Mouse (Mus musculus) ovary, postnatal 36 days (tissue): ENCODE results near the gene Pkmyt1.

ENCODE experiments used
- DNase-seq: peaks from one replicate; pipeline ENCODE4 v3.0.0; 2022; ENCODE audit warnings: low spot score, mixed read lengths

Gene Pkmyt1

DNA sequence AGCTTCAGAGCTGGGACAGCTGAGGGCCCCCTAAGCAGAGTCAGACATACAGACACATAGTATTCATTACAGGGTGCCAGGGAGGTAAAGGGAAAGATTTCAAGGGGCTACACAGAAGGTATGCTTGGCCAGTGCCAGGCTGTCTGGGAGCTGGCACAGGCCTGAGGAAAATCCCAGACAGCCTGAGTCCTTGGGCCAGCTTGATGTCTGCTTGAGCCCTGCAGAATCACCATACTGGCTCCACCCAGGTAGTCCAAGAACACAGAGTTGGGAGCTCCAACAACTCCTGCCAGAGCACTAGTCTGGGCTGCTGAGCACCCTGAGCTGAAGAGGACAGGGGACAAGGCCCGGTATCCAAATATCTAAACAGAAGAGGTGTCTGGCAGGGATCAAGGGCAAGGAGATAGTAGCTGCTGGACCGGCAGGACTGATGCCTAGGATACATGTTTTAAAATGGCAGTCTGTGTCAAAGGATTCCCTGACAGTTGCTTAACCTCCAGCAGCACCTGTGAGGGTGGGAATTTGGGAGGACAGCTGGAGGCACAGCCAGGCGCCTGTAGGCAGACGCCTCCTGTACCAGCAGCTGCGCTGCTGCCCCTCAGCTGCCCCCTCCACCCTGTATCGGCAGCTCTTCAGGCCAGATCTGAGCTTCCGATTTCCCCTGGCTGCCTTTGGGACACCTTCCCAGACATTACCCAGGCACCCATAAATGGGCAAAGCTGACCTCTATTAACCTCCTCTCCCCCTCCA, 3.6 kb upstream of the Pkmyt1 start, which contains the start of gene 1520401A03Rik:
Gene 1520401A03Rik (minus strand): TSS at position 408 of the 750 bp plus-strand sequence.
- DNase-seq = no peak

DNA sequence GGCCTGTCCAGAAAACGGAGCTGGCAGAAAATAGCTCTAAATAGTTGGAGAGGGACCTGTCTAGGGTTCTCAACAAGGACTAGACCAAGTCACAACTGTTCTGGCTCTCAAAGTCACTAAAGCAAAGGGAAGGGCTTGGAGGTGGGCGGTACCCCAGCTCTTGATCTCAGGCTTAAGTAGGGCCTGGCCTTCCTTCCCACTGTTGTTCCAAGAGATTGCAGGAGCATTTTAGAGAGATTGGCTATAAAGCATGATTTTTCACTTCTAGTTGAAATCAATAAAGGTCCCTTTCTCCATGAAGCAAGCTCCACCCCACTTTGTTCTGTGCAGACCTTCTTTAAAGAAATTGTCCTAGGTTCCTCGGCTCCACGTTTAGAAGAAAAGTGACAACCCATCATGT, 659 bp upstream of the Pkmyt1 start:
- DNase-seq = no peak

DNA sequence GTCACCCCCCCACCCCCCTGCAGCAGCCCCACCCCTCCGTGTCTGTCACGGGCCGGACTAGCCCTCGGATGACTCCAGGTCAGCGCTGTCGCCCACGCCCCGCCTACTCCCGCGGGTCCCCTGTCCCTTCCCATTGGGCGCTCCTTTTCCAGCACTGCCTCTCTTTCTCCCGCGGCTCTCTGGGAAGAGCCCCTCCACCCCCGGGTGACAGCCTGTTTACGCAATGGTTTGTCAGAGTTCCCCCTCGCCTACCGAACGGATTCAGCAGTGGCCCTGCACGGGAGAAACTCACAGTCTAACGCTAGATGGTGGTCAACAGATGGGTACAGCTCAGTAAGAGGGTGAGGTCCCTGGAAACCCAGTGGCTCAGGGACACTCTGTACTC, 614 bp downstream of the Pkmyt1 start:
- peak; percentile 74 for DNase-seq

DNA sequence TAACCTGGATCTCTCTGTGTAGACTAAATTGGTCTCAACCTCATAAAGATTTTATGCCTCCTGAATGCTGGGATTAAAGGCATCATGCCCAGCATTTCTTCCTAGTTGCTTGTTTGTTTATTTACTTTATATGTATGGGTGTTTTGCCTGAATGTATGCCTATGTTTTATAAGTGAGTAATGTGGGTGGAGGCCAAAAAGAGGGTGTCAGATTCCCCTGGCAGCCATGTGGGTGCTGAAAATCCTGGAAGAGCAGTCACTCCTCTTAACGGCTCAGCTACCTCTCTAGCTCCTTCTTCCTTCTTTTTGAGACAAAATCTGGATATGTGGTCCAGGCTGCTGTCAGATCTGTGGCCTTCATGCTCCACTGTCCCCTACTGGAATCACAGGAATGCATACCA, 4.3 kb downstream of the Pkmyt1 start:
- no peak for DNase-seq

DNA sequence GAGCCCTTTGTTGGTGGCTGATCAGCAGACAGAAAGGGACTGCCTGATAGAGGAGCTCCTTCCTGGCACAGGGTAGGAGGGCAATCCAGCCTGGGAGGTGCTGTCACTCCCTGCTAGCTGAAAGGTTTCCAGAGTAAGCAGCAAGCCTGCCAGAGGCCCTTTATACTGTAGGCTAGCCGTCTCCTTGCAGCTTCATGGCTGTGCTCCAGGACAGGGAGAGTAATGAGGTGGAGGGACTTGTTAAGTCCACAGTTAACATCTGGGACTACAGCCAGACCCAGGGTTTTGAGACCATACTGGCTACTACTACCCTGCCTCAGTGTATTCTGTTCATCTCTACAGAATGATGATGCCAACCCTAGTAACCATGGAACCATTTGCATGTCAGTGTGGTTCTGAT, 8.2 kb downstream of the Pkmyt1 start:
- no peak for DNase-seq

DNA sequence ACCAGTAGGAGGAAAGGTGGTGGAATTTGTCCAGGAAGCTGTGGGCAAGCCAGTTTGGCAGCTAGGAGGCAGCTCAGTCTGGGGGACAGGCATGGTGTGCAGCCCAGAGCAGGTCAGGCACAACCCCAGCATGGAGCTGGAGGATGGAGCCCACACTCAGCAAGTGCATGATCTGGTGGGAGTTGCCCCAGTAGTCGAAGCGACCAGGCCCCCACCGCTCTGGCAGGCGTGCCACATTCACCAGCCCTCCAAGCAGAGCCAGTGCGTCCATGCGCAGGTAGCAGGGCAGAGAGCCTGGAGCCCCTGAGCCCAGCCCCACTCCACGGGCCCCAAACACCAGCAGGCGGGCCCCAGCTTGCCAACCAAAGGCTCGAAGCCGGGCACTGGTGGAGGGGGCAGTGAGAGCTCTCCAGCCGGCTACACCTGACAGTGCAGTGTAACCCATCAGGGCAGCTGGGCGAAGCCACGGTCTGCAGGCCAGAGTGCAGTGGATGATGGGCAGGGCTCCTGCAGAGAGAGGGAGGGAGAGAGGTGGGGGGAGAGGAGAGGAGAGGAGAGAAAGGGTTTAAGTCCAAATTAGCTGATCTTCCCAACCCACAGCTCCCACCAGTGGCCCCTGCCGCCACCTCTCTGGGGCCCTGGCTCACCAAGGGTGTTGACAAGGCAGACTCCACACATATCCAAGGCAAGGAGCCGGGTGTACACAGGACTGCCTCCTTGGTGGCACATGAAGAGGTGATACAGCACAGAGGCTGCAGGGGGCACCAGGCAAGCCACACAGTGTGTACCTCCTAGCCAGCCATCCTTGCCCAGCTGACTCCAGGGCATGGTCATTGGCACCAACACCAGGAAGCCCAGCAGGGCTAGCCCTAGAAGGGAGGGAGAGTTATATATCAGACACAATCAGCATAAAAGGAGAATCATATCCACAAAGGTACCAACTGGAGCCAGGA, 11.6 kb downstream of the Pkmyt1 start:
- peak; percentile 30 for DNase-seq

DNA sequence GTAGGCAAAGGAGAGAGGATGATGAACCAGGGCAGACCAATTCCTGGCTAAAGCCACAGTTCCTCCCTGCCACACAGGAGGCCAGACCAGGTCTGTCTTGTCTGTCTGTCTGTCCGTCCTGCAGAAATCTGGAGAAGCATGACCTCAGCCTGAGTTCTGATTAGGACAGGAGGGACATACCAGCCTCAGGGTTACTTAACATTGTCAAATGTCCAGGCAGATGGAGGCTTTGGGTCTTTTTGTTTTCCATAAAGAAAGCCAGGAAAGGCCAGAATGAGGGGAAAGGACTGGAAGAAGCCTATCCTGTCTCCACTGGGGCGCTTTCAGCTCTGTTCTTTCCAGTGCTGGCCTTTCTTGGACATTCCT, 12.7 kb downstream of the Pkmyt1 start:
- DNase-seq = no peak

DNA sequence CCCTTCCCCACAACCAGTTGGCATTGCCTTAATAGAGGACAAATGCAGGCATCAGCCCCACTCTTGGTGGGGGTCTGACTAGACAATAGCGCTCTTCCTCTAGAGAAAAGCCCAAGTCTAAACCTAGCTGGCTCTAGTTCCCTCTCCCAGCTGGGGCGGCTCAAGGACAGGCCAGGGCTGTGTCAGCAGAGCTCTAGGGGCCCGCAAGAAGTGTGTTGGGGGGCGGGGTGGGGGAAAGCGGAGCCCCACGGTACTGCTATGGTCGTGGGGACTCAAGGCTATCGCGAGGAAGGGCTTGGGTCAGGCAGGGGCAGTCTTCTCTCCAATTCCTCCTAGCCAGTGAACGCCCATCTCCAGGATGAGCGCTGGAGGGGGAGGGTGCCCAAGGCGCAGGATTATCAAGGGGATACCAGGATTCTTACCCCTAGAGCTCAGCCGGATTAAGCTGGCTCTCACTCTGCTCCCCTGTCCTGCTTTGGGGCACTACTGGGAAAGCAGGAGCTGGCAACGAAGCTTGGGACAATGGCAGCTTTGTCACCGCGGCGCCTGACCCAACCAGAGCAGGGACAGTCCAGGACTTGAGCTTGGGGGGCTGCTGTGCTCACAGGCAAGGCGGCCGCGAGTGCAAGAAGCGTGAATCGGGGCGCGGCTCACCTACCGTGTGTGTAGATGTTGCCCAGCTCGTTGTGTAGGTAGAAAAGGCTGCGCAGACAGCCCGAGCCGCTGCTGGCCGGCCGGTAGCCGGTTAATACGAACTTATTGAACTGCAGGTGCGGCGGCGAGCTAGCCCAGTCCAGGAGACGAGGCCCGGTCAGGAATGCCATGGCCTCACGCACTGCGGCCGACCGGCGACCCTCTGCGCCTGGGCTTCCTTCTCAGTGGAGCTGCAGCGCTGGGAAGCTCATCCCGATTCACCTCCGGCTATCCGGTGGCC, 13.3 kb downstream of the Pkmyt1 start:
- no peak for DNase-seq

DNA sequence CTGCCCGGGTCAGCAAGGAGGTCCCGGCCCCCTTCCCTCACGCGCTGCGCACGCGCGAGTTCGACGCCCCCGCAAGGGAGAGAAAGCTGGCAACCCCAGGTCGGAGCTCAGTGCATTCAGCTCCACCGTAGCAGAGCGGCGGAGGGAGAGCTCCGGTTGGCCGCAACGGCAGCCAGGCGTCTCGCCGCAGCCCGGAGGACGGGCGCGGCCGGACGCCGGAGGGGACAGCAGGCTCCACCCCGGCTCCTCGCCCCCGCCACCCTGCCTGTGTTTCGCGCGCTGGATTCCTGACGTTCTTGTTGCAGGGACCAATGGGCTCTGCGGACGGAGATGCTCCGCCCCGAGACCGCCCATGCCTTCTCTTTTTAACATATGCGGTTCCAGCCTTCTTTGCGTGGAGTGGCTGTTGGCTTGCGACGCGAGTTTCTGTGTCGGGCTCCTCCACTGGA, 14.0 kb downstream of the Pkmyt1 start:
- peak; percentile 86 for DNase-seq

DNA sequence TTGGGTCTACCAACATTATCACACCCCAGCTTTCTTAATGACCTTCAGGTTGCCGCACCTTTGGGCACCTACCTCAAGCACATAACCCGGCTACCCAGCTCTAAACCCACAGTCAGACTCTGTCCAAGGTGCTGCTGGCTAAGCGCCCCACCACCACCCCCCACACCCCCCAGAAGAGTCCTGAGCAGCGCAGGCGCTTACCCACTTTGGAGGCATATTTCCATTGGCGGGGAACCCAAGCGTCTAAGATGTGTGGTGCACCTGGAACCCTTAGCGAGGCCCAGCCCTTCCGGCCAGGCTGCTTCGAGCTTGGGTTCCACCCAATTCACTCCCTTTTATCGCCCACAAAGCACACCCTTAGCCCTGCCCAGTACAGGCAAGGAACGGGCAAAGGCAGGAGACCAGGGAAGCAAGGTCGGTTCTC, 14.5 kb downstream of the Pkmyt1 start, which contains the start of gene Paqr4:
Gene Paqr4 (minus strand): TSS at position 270 of the 424 bp plus-strand sequence.
- no peak for DNase-seq

DNA sequence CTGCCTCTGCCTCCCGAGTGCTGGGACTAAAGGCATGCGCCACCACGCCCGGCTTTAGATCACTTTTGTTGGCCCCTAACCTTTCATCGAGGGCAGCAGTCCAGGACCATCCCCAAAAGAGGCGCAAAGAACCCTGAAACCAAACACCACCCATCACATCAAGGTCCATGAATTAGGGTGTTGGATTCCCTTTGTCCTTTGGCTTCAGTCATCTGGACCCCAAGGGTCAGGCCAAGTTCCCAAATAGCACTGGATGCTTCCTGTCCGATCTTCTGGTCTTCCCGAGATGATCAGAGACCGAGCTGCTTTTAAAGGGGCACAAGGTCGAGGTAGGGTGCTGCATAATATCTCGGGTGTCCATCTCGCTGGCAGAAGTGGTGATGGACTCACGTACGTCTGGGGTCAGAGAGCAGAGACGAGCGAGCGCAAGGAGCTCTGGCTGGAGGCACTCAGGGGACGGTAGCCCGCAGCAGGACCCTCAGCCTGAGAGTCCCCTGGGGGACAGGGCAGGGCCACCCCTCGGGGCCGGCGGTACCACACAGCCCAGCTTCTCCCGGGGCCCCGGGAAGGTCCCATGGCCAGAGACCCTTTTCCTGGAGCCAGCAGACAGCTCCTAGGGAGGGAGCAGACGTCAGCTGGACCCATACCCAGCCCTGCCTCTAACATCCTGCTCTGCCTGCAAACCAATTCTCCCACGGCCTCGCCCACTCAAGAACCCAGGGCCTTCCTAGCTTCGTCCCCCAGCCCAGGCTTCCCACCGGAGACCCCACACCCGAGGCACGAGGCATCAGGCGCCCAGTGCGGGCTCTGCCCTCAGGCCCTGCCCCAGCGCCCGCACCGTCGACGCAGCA, 15.4 kb downstream of the Pkmyt1 start:
- DNase-seq = no peak

DNA sequence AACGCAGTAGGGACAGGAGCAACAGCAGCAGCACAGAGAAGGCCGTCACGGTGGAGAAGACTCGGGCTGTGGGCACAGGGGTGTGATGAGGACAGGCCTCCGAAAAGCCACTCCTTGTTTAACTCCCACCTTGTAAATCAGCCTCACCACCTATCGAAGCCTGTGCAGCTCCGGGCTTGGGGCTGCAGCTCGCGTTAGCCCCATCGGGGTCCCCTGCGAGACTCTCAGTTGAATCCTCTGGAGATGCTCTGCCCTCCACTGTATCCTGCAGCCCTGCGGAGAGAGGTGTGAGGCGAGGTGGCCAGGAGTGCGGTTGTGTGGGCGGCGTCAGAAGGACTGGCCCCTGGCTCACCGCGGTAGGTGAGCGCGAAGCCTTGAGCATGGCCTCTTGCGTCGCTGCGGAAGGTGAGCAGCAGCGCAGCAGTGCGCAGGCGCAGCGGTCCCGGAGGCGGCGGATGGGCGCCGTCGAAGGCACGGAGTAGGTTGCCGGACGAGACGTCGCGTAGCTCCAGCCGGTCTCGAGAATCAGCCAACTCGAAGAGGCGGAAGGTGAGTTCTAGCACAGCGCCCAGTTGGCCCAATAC, 16.2 kb downstream of the Pkmyt1 start:
- DNase-seq = no peak

DNA sequence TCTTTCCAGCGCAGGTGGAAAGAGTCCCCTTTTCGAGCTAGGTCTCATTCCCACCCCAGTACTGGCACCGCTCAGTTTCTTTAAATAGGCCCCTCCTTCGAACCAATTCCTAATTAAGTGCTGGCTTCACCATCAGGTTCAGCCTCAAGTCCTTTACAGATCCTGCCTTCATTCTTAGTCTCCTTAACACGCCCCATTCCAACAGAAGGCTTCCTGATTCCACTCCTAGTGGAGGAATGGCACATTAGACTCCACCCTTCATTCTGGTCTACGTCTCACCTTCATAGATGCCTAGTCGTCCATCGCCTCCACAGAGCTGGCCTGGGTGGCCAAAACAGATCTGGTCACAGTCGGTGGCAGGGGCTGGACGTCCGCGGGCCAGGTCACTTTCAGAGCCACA, 16.8 kb downstream of the Pkmyt1 start:
- no peak for DNase-seq

DNA sequence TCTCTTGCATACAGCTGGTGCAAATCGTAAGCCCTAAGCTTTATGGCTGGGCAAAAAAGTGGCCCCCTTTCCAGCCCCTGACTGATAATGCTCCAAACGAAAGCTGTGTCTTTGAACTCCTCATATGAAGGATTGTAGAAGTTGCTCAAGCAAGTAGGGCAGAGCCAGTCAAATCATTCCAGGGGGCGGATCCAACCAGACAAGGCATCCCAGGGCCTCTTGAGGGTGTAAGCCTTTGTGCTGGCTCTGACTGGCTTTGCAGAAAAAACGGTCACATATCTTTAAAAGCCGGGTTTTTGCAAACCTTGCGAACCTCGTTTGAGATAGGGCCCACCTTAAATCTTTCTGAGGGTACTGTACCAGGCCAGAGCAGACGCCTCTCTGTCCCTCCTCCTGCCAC, 17.9 kb downstream of the Pkmyt1 start:
- DNase-seq = no peak

DNA sequence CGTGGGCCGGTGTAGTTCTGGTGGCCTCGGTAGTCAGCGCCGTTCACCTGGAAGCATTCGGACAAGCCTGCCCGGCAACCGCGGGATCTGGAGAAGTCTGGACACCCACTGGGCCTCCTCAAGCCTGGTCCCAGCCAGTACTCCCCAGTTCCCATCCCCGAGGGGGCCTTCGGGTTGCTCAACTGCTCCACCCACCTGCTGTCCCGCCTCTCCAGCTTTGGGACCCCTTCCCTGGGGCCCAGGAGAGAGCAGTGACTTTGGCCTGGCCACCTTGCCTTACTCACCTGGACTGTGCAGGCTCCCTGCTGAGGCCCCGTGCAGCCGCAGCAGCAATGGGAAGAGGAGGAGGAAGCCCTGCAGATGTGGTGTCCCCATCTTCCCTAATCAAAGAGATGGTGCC, 18.5 kb downstream of the Pkmyt1 start:
- DNase-seq = no peak

DNA sequence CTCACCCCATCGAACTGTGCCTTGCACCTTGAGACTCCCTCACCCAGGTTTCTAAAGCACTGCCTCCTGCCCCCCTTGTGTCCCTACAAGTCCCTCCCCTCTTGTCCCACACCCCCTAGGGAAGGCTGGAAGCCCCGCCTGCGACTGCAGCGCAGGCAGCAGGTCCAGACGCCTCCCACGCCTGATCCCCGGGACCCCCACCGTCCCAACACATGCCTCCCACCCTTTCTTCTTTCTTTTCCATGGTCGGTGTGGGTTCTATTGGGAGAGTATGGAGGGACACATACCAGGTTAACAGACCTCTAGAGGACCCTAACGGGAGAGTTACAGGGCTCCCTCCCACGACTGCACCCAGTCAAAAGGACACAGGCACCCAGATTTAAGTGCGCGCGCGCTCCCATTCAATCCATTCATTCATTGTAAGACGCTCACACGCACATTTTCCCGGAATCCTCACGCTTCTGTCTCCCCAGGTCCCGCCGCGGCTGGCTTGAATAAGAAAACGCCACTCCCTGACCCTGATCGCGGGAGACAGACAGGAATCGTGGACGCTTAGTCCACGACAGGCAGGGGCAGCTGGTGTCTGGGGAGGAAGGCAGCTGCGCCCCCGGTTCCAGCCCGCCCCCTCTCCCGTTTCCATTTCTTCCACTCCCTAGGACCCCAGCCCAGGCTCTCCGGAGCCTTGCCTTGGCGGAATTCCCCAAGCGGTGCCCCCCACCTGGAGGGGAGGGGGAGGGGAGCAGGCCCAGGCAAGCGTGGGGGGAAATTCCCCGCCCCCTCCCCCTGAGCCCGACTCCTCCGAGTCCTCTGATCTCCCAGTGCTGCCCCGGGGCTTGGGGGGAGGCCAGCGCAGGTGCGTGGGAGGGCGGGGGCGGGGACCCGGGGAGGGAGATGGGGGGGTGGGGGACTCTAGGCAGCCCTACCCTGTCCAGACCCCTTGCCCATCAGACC, 19.4 kb downstream of the Pkmyt1 start, which contains the start of gene Kremen2:
Gene Kremen2 (minus strand): TSS at position 533 of the 951 bp plus-strand sequence.
- no peak for DNase-seq

DNA sequence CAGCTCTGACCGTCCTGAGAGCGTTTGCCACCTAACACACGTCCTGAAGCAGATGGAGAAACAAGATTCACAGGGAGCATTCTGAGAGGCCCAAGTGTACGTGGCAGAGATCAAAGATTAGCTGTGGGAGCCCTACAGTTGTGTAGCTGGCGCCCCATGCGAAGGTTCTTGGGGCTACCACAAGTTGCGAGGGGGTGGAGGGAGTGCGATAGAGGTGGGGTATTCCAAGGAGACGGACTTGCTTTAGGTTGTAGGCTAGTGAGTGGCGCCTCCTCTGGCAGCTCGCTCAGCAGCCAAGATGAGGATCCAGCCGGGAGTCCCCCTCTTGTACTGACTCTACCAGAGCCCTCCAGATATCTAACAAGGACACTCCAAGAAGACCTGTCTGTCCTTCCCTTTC, 20.2 kb downstream of the Pkmyt1 start:
- no peak for DNase-seq

DNA sequence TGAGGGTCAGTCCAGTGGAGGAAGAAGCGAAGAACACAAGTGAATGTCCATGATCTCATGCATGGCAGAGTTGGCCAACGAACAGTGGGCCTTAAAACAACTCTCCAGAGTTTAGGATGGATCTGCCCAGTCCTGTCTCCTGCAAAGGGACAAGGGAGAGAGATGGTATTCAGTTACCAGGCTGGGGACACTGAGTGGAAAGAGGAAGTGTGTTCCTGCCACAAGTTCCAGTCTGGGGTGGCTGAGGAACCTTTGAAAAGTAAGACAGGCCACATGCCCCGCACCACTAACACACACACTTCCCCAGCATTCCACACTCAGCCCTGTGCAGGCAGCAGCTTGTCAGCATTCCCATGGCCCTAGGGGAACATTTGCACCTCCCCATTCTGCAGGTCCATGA, 20.6 kb downstream of the Pkmyt1 start:
- no peak for DNase-seq

DNA sequence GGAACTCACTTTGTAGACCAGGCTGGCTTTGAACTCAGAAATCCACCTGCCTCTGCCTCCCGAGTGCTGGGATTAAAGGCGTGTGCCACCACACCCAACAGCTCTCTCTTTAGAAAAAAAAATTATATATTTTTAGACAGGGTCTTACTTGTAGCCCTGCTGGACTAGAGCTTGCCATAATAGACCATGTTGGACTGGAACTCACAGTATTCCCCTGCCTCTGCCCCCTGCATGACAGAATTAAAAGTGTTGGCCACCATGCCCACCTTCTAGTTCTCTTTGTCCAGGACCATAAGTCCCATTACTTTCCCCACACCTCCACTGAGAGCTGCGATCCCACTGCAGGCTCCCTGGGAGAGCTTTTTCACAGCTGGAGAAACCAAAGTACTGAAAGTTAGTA, 21.3 kb downstream of the Pkmyt1 start:
- no peak for DNase-seq
